Mouse (Mus musculus) spleen, adult 18-20 months (tissue): ENCODE data around the gene Rhobtb3.
"Not testable (repeated sequence)": the region's sequence is repeated elsewhere in the genome, so short reads cannot be mapped to it uniquely, and the experiment has no call there.

Experiments used
- DNase-seq, 2 experiments: peaks; one replicate each; pipeline ENCODE4 v3.0.0; 2022; ENCODE audit warnings: mixed read lengths in 2 of 2

Rhobtb3 gene

DNA sequence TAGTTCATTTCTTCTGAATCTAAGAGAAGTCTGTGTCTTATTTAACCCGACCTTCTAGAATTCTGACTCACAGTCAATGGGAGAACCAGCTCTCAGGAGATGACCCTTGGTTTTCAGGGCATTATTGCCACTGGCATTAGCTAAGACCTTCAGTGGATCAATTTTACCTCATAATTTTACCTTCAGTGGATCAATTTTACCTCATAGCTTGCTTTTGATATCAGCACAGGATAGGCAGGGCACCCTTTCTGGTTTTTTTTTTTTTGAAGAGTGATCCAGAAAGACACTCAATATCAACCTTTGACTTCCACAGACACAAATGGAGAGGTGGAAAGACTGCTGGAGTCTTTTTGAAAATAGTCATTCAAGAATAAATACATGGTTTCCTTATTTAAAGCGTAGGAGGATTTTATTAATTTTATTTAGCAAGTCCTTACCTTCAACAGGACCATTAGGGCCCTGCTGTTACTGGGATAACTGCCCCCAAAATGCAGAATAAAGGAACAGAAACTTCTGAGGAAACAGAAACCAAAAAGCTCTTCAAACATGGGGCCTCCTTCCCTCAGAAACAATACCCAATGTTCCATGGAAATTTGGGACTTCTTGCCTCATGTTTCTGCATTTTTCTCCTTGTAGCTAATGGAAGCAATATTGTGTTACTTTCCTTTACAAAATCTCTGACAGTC is 98.7 kb downstream of the Rhobtb3 start:
- DNase-seq: no peak

DNA sequence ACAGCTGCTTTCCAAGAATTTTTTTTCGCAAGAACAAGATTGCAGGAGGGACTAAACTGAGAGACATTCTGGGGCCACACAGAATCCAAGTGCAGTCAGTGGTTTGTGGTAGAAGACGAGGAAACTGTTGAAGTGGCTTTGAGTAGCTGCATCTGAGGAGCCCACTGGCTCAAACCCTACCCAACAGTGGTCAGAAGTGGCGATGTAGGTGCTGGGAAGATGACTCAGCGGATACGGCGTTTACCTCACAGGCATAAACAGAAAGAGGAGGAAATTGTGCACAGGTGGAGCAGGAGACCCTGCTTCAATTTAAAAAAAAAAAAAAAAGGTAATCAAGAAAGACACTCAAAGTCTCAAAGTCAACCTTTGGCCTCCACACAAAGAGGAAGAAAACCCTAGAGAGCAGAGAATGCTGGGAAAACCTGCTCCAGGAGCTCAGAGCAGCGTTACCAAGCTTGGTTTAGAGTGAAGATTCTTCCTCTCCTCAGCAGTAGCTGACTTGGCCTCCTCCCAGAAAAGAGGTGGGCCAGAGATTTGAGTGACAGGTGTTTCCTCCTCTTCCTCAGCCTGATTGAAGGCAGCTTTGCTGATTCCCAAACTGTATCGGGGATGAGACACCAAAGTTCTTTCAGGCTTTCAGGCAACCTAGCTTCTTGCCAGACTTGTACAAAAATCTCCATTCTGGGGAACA is 99.6 kb downstream of the Rhobtb3 start:
- no peak for DNase-seq

DNA sequence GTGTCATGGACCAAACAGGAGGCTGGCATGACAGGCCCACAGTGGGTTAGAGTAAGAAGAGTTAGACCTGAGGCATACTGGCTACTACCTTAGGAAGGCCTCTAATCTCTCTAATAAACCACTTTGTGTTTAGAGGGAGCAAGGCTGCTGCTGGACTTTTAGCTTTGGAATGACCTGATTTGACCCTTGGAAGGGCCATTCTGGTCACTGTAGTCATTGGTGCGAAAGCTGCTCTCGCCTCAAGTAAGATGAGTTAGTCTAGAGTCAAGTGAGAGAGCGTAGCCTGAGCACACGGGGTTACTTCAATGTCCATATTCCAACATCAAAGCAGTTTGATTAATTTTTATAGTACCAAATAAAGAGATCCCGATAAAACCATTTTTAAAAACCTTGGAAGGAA is 100.4 kb downstream of the Rhobtb3 start:
- no peak for DNase-seq

DNA sequence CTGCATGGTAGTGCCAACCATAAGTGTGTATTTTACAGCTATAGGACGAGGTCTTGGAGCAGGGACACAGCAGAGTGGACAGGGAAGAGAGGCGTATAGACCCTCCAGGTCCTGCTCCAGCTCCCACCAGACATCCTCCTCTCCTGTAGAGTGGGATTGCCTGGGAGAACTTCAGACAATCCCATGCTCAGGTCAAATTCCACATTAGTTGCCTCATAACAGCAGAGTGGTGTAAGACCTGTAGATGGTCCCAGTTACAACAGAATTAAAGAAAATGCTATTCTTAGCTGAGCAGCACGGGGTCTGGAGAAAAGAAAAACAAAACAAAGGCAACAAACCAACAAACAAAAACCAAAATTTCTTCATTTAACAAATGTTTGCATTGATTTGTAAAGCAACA is 101.8 kb downstream of the Rhobtb3 start:
- no peak for DNase-seq

DNA sequence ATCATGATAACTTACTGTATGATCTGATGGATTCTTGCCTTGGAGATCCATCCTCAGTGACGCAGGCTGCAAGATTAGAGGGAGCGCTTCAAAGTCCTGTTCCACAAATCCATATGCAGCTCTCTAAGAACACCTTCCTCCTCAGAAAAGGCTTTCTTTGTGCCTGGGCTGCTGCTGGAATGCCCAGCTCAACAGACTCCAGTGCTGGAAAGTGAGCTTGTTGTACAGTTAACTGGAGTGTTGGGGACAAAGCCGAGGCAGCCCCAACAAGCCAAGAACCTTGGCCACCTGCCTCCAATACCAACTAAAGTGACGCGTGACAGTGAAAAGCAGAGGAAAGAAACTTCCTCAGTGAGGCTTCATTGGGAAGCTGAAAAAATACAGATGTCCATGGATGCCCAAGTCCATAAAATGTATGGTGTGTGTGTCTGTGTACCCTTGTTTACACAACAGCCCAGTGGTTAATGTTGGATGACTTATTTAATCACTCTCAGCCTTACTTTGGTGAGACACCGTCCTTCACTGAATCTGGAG is 102.9 kb downstream of the Rhobtb3 start:
- no peak for DNase-seq

DNA sequence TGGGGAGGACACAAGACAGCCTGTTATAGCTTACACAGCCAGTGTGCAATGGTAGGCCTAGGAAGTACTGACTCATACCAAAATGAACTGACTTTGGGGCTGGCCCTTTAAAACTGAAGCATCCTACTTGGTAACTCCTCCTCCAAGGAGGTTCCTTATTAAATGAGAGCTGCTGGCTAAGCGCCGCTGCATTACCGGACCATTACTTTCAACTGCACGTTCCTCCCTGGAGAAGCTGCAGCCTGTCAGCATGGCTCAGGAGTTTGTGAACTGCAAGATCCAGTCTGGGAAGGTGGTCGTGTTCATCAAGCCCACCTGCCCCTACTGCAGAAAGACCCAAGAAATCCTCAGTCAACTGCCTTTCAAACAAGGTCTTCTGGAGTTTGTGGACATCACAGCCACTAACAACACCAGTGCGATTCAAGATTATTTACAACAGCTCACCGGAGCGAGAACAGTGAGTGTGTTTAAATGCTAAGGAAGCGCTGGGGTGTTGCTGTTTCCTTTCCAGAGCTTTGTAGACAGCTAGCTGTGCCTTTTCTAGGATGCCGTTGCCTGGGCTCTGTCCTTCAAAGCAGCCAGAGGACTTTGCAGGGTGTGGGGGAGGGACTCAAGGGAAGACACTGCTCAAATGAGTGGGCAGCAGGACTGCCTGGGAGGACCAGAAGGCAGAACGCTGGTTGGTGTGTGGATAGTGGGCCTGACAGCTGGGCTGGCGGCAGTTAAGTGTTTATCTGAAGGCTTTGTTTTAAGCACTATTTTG is 103.8 kb downstream of the Rhobtb3 start, which contains the start of gene Glrx:
TSS of gene Glrx (plus strand) at position 150 of the 763 bp plus-strand sequence.
- peak; percentile 42 to 58 for DNase-seq

DNA sequence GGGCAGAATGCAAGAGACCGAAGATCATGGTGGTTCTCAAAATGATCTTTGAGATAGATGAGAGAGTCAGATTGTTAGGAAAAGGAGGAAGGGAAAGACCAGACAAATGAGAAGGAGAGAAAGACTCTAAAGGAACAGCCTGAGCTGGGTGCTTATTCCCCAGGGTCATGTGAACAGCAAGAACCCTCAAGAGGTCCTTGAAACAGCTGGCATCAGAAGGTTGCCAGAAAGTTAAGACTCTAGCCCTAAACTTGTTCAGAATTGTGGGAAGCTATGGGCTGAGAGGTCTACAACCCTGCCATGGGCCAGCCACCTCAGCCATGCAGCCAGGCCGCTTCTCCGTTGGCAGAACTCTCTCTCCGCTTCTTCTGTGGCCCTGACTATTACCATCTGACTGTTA is 105.2 kb downstream of the Rhobtb3 start:
- DNase-seq: no peak

DNA sequence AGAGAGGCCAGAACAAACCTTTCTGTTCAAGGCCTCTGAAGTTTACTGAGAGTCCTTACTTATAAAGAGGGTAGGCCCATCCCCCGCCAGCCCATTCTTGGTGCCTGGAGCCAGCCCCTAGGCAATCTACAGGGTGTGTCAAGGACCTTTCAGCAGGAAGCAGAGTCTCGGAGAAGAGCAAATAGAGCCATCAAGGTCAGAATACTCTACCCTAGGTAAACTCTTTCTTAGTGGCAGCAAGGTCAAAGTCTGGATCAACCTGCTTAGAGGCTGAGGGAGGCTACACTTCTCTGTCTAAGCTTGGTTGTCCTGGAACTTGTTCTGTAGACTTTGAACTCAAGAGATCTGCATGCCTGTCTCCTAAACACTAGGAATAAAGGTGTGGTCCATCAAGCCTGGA is 108.3 kb downstream of the Rhobtb3 start:
- DNase-seq: no peak

DNA sequence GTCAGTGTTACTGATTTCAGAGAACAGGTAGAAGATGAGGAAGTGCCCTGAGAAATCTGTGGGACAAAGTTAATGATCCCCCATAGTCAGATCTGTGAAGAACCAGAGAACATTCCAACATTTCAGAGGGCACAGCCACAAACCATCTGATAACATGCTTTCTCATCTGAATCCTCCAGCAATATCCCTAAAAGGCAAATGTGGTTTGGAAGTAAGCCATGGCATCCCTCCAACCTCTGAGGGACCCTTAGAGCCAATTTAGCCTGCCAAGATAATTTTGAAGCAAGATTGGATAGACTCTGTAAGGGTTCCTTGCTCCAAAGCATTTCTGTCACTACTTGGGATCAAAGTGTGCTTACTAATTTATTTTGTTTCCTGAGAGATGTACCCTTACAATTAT is 110.2 kb downstream of the Rhobtb3 start:
- DNase-seq: no peak

DNA sequence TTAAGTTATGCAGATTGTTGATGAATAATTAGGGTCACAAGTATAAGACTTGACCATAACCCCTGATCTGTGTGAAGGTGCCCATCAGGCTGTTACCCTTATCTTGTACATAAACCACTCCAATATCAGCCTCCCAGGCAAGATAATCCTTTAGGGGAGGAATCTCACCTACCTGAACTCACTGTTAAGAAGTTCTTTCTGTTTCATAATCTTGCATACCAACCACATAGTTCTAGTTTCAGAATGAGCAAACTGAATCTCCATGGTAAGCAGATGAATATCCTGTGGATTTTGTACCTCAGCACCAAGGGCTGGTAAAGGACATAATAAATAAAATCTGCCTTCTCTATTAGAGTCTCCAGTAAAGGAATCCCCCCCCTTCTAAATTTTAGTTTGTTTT is 111.0 kb downstream of the Rhobtb3 start:
- DNase-seq: no peak

DNA sequence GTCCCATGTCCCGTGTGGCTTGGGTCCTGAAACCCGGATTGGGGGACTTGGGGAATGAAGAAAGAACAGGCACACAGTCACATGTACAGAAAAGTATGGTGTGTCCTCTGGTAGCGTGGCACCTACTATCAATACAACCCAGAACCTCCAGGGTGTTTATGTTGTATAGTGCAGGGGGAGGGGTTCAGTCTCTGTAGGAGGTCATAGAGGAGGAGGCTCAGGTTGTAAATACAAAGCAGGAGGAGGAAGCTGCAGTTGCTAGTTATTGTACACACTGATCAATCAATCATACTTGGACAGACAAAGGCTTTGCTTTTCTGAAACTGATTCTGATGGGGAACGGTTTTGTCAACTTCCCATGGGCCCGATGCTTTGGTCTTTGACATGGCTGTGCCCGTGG is 112.0 kb downstream of the Rhobtb3 start:
- DNase-seq: no peak

DNA sequence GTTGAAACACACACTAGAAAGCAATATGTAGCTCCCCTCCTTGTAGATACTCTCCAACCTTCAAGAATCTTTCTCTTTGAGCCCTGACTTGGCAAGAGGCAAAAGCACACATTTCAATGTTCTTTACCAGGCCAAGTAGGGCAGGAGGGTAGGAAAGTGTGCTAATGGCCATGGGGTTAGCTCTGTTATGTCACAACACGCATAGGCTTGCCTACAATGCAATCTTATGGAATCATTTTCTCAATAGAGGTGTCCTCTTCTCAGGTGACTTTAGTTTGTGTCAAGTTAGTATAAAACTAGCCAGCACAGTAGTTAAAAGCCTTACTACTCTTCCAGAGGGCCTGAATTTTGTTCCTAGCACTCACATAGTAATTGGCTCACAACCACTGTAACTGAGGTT is 113.0 kb downstream of the Rhobtb3 start:
- no peak for DNase-seq

DNA sequence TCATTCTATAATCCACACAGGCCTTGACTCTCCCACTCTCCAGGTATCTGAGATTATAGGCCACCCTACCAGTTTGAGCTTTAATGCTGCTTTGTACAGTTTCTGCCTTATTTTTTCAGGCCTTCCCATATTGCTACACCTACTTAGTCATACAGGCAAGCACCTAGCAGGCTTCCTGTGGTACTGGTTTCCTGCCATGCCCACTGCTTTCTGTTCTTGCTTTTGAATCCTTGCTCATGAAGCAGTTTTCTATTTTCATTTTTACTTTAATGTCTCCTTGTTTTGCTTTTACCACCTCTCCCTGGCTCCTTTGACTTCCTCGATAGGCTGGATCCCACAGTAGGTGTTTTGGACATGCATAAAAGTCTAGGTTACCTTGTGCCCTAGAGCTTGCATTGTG is 118.3 kb downstream of the Rhobtb3 start:
- DNase-seq: no peak

DNA sequence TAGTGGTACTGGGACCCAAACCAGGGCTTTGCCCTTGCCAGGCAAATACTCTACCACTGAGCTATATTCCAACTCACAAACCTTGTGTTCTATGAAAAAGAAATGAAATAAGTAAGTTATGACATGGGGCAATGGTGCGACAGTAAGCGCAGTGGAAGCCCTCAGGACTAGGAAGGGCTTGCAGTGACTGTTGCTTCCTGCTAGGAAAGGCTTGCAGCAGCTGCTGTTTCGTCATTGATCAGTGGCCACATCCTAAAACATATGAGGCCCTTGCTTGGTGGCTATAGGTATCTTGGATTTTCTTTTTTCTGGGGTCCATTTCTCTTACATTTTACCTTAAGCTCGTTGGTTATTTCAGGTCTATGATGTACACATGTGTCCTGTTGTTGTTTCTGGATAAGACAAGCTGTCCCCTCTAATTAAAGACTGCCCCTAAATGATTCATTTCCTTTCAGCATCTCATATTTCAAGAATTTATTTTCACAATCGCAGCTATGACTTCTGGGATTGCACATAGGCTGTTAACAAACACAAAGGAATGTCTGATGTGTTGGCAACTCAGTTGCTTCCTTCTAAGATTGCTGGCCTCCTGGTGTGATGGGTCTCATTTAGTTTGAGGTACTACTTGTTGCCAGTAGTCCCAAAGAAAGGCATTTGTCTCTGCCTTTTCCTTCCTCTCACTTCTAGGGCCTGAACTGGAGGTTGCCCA is 119.0 kb downstream of the Rhobtb3 start:
- no peak for DNase-seq

DNA sequence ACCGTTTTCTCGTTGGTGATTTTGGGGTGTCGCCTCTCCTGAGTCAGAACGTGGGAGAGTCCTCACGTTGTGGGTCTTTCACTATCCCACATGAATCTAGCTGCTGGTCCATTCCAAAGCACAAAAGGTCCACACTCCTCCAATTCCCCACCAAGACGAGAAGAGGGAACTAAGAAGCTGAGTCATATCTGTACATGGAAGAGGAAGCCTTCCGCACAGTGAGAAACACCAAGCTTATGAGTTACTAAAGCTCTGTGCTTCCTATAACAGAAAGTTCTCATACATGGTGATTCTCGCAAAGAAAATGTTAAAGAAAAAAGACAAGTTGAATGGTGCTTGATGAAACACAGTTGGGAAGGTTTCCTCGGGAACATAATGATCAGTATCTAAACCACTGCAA is 120.5 kb downstream of the Rhobtb3 start:
- no peak for DNase-seq

DNA sequence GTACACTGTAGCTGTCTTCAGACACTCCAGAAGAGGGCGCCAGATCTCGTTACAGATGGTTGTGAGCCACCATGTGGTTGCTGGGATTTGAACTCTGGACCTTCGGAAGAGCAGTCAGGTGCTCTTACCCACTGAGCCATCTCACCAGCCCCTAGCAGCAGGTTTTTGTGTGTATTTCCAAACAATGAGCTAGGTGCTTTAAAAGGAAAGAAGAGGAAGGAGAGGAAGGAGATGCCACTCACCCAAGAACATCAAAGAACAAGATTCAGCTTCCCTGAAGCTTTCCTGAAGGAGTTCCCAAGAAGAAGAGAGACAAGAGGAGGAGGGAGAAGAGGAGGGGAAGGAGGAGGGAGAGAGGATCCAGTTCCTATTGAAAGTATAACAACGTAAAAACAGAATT is 121.4 kb downstream of the Rhobtb3 start:
- not testable (repeated sequence) for DNase-seq

DNA sequence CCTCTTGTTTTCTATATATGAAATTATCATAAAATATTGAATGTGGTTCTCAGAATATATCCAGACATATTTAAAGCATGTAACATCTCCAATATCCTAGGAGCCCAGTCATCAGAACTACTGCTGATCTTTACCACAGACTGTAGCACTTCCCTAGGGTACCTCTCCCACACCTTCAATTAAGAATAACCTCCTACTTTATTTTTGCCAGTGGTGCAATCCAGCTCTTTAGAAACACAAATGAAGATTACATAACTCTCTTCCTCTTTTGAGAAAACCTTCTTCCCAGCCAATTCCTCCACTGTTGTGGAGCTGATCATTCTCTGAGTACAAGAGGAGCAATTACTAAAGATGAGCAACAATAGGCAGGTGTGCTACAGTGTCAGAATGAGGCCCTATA is 123.8 kb downstream of the Rhobtb3 start:
- no peak for DNase-seq
